Mouse (Mus musculus) G1E-ER4 (cell line): ENCODE measurements around the gene Lrig3. TPM values are rescaled to one million over a fixed set of nuclear protein-coding genes. Genes with fewer than 3 reads are reported as not detected.

Experiments
- GATA1 ChIP-seq: IDR thresholded peaks from one replicate; pipeline ENCODE4 v1.8.0; 2012; ENCODE audit warnings: low read length, inconsistent platforms
- polyA plus RNA-seq: library from polyadenylated mRNA; stranded (reverse); fragments of >175 nt; gene quantifications from 2 replicates; pipeline ENCODE4 v1.2.3, GENCODE M21; 2012

Gene Lrig3
- polyA plus RNA-seq, 1 experiment: not detected

DNA sequence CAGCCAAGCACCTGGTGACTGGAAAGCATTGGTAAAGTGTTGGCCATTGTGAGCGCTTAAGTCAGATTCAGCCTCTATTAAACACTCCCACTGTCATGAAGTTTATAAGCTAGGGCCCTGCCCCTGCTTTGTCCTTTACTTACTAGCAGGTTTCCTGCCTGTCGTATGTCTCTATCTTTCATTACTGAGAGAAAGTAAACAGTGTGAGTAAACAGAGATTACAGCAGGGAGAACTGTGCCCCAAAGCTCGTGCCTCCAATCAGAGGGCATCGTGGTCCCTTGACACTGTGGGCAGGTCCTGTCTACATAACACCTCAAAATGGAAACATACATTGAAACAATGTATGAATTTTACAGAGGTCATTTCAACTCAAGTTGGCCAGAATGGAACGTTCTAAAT is 14.3 kb upstream of the Lrig3 start:
- no peak for TF ChIP-seq GATA1

DNA sequence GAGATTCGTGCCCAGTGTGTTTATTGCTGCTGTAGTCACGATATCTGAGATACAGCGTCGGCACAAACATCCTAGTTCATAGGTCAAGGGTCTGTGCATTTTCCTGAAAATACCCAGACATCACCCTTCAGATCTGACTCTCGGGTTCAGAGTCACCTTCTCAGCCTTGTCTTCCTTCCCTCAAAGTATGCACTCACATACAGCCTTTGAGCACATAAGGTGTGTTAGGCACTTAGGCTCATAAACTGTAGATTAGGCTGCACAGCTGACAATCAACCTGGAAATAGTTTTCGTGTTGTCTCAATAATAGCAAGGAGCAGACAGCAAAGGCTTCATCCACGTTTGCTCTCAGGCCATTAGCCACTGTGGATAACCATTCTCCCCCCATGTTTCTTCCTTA is 11.6 kb upstream of the Lrig3 start:
- TF ChIP-seq GATA1: no peak

DNA sequence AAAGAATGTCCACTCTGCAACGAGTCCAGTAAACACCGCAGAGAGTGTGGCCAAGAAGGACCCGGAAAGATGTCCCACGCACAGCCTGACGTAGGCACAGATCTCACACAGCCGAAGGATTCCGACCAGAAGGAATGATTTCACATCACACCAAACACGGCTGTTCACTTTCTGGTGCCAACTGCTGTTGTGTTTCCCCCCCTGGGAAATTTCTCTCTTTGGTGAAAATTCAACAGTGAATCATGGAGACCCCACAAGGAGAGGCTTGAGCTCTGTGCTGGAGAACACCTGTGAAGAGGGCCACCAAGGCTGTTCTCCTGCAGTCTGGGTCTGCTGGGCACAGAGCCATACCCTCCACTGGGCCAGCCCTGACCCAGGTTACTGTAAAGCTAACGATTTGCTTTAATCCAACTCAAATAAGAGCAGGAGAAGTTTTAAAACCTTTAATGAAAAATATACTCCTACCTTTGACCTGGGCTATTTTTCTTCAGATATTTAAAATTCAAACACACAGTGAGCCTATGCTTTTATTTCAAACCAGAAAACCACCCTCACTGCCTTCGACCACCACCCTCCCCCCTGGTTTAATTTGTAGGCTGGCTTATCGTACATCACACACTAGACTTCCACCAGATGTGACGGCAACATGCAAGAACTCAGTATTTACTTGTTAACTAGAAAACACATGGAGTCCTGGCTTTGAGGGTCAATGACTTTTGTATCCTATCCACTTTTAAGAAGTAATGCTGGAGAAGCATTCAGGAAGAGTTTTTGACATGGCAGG is 11.0 kb upstream of the Lrig3 start:
- TF ChIP-seq GATA1: no peak

DNA sequence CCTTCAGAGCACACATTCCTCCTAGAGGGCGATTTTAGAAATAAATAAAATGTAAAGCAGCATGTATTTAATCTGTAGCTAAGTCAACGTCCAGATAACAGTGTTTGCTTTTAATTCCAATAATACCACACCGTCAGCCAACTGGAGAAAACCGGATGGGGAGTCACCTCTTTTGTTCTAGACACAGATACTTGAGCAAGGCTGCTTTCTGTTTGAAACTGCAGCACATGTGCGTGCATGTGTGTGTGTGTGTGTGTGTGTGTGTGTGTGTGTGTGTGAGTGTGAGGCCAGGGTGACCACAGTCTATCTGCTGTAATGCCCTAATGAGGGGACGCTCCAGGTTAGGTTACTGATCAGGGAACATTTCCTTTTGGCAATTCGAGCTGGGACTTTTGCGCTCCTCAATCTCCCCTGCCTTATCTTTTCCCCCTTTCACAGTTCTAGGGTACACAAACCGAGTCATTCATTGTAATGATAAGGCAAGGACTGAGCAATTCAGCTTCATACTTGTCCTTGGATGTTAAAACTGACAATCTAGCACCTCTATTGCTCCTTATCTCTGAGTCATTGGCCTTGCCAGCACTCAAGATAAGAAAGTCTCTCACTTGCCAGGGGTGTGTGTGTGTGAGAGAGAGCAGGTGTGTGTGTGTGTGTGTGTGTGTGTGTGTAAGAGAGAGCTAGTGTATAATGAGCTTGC is 4.4 kb upstream of the Lrig3 start:
- no peak for TF ChIP-seq GATA1

DNA sequence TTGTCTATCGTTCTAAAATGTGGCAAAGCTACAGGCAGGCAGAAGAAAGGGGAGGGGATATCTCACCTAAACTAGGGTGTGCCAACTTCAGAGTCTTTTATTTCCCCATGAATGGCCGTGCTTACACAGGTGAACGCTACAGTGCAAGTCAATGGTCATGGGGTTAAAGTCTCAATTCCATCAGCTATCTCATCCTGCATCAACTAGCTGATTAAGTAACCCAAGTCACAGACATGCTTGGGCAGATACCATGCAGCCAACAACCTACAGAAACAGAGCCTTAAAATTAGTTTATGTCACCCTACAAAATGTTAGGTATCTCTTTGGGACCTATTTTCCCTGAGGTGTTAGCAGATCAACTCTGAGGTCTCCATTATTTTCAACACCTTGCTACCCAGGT is 1.3 kb upstream of the Lrig3 start:
- no peak for TF ChIP-seq GATA1

DNA sequence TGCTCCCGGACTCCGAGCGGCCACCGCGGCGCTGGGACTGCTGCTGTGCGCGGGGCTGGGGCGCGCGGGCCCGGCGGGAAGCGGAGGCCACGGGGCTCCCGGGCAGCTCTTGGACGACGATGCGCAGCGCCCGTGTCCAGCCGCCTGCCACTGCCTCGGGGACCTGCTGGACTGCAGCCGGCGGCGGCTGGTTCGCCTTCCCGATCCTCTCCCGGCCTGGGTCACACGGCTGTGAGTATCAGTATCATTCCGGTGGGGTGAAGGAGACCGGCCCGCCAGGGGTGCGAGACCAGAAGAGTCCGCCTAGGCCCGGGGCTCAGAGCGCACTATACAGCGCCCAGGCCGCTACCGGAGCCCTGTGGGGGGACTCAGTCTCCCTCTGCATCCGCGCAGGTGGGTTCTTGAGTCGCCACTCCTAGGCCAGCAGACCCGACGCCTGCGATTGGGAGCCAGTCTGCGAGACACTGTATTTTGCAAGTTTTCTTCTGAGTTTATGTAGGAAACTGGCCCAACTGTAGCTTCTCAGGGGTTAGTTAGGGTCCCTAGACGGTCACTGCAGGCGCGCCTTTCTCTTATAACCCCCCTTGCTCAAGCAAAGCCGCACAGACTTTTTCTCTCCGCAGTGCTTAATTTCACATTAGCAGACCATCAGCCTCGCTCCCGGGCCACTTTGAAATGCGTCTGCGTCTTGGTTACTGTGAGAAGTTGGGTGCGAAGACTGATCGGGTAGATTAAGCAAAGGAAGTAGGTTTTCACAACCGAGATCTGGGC is 698 bp downstream of the Lrig3 start:
- no peak for TF ChIP-seq GATA1

DNA sequence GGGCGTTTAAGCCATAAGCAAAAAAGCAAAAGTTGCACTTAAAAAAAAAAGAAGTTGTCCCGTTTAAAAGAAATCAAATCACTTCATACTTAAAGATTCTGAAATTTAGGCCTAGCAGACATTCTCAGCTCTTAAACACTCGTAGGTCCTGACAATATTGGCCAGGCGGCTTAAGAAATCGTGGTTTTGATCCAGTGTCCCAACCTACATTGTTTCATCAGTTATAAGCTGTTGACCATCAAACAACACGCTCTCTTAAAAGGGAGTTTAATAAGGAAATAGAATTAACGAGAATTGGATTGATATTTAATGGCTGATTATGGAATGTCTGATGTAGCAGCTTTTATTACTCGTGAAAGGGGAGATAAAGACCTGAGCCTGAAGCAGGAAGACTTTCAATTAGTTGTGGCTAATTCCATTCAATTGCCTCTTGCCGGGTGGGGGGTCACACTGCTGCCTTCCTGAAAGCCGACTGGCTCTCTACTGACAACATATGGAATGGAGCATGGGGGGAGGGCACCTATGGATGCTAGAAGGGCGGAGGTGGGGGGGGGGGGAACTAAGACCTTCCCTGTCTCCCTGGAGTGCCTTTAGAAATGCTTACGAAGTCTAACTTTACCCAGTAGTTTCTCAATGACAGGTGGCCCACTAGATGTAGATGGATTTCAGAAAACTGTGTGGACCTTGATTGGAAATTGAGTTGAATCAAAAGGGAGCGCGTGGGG is 1.6 kb downstream of the Lrig3 start:
- no peak for TF ChIP-seq GATA1

DNA sequence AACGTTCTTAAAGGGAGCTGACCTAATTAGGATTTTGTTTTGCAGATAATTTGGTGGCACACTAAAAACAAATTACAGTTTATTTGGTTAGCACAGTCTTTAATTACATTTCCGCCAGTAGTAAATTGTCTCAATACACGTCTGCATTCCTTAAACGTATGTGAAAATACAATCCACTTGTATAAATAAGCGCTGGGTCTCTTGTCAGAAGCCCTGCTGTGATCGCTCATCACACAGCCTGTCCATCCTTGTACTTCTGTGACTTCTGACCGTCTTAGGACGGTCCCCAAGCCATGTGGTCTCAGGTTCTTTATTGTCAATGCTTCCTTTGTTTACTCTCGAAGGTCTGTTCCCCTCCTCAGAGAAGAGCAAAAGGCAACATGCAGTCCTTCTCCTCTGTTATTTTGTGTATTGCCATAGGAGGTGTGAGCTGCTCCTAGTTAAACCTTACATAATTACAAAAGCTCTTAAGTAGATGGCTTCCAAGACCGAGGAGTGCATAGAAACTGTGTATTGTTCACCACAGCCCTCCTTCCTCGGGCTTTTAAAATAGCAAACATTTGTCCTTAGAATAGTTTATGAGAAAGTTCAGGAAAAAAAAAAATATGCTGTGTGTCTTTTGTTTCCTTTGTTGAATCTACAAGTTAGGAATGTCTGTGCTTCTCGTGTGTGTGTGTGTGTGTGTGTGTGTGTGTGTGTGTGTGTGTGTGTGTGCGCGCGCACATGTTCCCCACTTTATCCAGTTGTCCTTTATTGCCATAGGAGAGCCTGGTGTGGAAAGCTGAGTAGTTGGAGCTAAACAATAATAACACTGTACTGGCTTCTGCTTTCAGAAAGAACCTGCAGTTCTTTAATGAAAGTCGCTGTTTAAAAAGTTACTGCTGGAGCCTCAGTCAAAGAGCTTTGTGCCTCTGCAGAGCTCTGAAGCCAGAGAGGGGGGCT is 2.5 kb downstream of the Lrig3 start:
- no peak for TF ChIP-seq GATA1

DNA sequence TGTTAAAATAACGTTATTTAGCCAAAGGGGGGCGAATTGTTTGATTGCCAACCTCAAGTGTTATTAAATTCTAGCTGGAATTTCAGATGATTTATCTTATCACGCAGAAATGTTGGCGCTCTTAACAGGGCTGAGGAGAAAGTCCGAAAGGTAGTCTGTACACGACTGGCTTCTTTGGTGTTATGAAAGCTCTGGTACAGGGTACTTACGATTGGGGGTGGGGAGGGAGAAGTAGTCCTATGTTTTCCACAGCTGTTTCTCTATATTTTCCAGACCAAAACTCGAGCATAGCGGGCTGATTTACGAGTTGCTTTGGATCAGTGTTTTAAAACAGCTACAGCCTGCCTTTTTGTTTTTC is 3.1 kb downstream of the Lrig3 start:
- no peak for TF ChIP-seq GATA1

DNA sequence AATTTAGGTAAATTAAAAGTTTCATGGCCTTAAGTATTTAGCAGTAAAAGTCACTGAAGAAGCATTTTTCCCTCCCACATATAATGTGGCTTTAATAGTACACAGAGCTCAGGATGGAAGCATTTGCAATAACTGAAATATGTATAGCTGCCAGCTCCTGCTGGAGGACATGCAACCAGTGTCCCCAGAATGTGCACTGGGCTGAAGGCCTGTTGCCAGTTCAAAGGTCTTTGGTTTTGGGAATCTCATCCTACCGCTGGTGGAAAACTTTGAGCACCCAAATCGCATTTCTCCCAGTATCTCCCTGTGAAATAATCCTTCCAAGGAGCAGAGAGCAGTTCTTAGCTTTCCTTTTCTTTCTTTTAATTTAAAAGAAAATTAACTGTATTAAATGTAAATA is 4.1 kb downstream of the Lrig3 start:
- TF ChIP-seq GATA1: no peak

DNA sequence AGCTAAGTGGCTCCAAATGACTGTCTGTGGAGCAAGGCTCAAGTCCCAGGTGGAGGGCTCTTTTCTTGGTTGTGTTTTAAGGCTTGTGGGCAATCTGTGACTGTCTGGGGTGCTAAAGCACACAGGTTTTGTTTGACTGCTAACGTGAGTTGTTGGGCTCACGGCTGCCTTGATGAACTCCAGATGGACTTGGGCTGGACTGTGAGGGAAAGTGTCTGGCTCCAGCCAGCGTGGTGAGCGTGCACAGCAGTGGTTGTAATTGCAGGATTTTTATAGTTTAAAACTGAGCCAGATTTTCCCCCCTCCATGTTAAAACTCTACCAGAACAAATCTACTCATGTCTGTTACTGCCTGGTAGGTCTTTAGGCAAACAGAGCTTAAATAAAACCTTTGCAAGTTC is 4.5 kb downstream of the Lrig3 start:
- TF ChIP-seq GATA1: no peak

DNA sequence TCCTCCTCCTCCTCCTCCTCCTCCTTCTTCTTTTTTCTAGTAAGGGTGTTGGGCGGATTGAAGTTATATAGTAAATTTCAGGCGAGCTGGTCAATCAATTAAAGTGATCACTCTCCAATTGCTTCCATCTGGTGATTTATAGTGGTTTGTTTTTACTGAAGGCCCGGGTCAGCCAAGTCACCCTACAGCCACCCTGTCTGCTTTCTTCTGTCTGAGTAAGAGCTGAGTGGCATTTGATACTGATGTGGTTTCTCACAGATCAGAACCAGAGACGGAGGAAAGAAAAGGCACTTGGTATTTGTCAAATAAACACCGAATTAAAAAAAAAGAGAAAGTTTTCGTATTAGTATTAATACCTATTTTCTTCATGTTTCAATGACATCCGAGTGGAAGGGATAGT is 7.8 kb downstream of the Lrig3 start:
- no peak for TF ChIP-seq GATA1

DNA sequence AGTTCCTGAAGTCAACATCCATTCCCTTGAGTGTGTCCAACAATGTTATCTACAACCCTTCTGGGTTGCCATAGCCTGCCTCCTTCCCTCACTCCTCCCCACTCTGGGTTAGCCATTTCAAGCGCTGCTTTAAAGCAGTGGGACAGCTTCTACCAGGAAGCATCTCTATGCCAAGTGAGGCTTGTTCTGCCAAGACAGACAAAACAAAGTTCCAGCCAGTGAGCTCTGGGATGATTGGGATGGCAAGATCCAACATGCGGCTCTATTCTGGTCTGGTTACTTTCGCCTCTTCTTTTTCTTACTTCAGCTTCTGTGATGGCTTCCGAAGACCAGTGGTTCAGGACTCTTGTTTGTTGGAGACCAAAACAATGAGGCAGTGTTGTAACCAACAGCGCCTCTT is 16.0 kb downstream of the Lrig3 start:
- TF ChIP-seq GATA1: no peak

DNA sequence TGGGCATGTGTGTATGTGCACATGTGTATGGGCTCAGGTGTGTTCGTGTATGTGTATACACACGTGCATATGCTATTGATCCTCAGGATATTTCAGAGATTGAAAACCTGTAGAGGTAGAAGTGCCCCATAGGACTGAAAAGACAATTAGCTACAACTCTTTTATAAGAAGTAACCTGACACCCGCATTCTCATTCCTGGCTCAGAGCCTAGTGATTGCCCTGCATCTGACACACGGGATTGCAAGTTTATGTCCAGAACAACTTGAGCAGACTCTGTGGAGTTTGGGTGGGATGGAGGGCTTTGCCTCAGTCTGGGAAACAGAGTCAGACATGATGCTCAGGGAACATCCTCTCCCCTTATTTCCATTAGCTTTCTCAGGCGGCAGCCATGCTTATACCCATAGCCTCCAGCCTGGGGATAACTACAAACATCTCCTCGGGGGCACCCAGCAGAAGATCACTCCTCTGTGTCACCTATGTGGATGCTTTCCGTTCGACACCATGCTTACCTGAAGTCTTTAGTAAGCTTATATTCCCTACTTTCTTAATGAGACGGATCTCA is 18.6 kb downstream of the Lrig3 start:
- no peak for TF ChIP-seq GATA1
